Mouse (Mus musculus) testis, postnatal 14 days (tissue): ENCODE results near the gene A630001G21Rik.
"Not testable (repeated sequence)": the region's sequence is repeated elsewhere in the genome, so short reads cannot be mapped to it uniquely, and the experiment has no call there.

Experiments
- DNase-seq: peaks from one replicate; pipeline ENCODE4 v3.0.0; 2021; ENCODE audit warnings: low spot score

A630001G21Rik gene

GRCm38 (mm10) chr1:85778436-85778835 lies at the start of gene A630001G21Rik:
Gene A630001G21Rik (minus strand): TSS chr1:85778643.
- DNase-seq, result no peak

- no peak for DNase-seq
These were observed 48.7 kb upstream of the A630001G21Rik start for GRCm38 (mm10) chr1:85827166-85827565.

- DNase-seq, result no peak
These were observed 46.5 kb upstream of the A630001G21Rik start for GRCm38 (mm10) chr1:85824905-85825304.

GRCm38 (mm10) chr1:85822239-85822638 lies 43.8 kb upstream of the A630001G21Rik start:
- DNase-seq, result no peak

GRCm38 (mm10) chr1:85819695-85820094 lies 41.3 kb upstream of the A630001G21Rik start:
- DNase-seq, result no peak

GRCm38 (mm10) chr1:85818121-85818520 lies 39.7 kb upstream of the A630001G21Rik start:
- no peak for DNase-seq

GRCm38 (mm10) chr1:85814213-85814612 lies 35.8 kb upstream of the A630001G21Rik start:
- not testable (repeated sequence) for DNase-seq

- no peak for DNase-seq
These were observed 32.3 kb upstream of the A630001G21Rik start for GRCm38 (mm10) chr1:85810787-85811186.

- DNase-seq, result no peak
These were observed 31.9 kb upstream of the A630001G21Rik start for GRCm38 (mm10) chr1:85810343-85810742.

- DNase-seq, result no peak
These were observed 30.8 kb upstream of the A630001G21Rik start for GRCm38 (mm10) chr1:85809256-85809655.

- no peak for DNase-seq
These were observed 26.1 kb upstream of the A630001G21Rik start for GRCm38 (mm10) chr1:85804551-85804950.

GRCm38 (mm10) chr1:85802517-85802916 lies 24.1 kb upstream of the A630001G21Rik start:
- no peak for DNase-seq

GRCm38 (mm10) chr1:85799776-85800175 lies 21.3 kb upstream of the A630001G21Rik start:
- DNase-seq, result no peak

GRCm38 (mm10) chr1:85795196-85795595 lies 16.8 kb upstream of the A630001G21Rik start:
- no peak for DNase-seq

GRCm38 (mm10) chr1:85794106-85794771 lies 15.8 kb upstream of the A630001G21Rik start:
- peak; percentile 44 for DNase-seq

- peak; percentile 90 for DNase-seq
These were observed 15.0 kb upstream of the A630001G21Rik start, which contains the start of gene Cab39 for GRCm38 (mm10) chr1:85793208-85794105. Gene Cab39 (plus strand): TSS chr1:85793441.

GRCm38 (mm10) chr1:85791476-85791875 lies 13.0 kb upstream of the A630001G21Rik start:
- no peak for DNase-seq

GRCm38 (mm10) chr1:85790565-85790964 lies 12.1 kb upstream of the A630001G21Rik start:
- no peak for DNase-seq

- DNase-seq, result no peak
These were observed 1.2 kb upstream of the A630001G21Rik start for GRCm38 (mm10) chr1:85779428-85780180.

GRCm38 (mm10) chr1:85779012-85779411 lies 569 bp upstream of the A630001G21Rik start:
- no peak for DNase-seq

- no peak for DNase-seq
These were observed 2.3 kb downstream of the A630001G21Rik start for GRCm38 (mm10) chr1:85776154-85776553.

- DNase-seq, result no peak
These were observed 3.3 kb downstream of the A630001G21Rik start for GRCm38 (mm10) chr1:85775136-85775535.
